Mouse (Mus musculus) heart, embryonic 16.5 days (tissue): Measurements from ENCODE around the gene Smyd3. TPM values are rescaled to one million over a fixed set of nuclear protein-coding genes. Genes with fewer than 3 reads are reported as not detected.

Source experiments
- ATAC-seq: fragments of 200-750 bp; cut with Nextera tagmentation; replicated peaks from 2 replicates; pipeline ENCODE4 v1.8.0; 2017; ENCODE audit warnings: moderate number of reproducible peaks; ENCODE audit not compliant: insufficient read depth, low FRiP score; ENCODE audit errors: extremely low read depth
- H3K27ac ChIP-seq: fragments of 300-500 bp; sonication (generic); 2 replicates; pipeline ENCODE4 v1.5.1; 2014; ENCODE audit warnings: mild to moderate bottlenecking, low read length, control low read depth, moderate library complexity
- H3K27me3 ChIP-seq: fragments of 300-500 bp; sonication (generic); 2 replicates; pipeline ENCODE4 v1.6.1; 2014; ENCODE audit warnings: low read length, mixed read lengths; ENCODE audit not compliant: control insufficient read depth, insufficient read depth
- H3K36me3 ChIP-seq: fragments of 300-500 bp; sonication (generic); 2 replicates; pipeline ENCODE4 v1.6.1; 2014; ENCODE audit not compliant: control insufficient read depth, insufficient read depth
- H3K4me1 ChIP-seq: fragments of 300-500 bp; sonication (generic); 2 replicates; pipeline ENCODE4 v1.6.1; 2014; ENCODE audit warnings: low read length, mixed read lengths; ENCODE audit not compliant: control insufficient read depth, insufficient read depth
- H3K4me2 ChIP-seq: fragments of 300-500 bp; sonication (generic); 2 replicates; pipeline ENCODE4 v1.6.1; 2014; ENCODE audit warnings: low read depth, mild to moderate bottlenecking, control low read depth, low read length
- H3K4me3 ChIP-seq: fragments of 300-500 bp; sonication (generic); 2 replicates; pipeline ENCODE4 v1.5.1; 2014; ENCODE audit warnings: mild to moderate bottlenecking, control low read depth, low read length
- H3K9ac ChIP-seq: fragments of 300-500 bp; sonication (generic); 2 replicates; pipeline ENCODE4 v1.6.1; 2014; ENCODE audit warnings: low read length, control low read depth
- H3K9me3 ChIP-seq: fragments of 300-500 bp; sonication (generic); replicated peaks from 2 replicates; pipeline ENCODE4 v1.6.1; 2016; ENCODE audit warnings: low read length; ENCODE audit not compliant: control insufficient read depth
- WGBS: fragments of 180-500 bp; shearing (Covaris S2); extraction: QIAGEN DNeasy Blood & Tissue Kit; methylation state at CpG from one replicate; pipeline ENCODE4 v1.1.7; 2014; 5-methylcytosine and 5-hydroxymethylcytosine counted together
- polyA plus RNA-seq: library from polyadenylated mRNA; unstranded; fragments of >200 nt; fragmentation: Nextera tagmentation; extraction: Ambion mirVana; gene quantifications from 2 replicates; pipeline ENCODE4 v1.2.1, GENCODE M21; 2015

The Smyd3 gene
- polyA plus RNA-seq, 1 experiment from 2014 or later, result 13.3 TPM

- no peak overlapping the region for H3K27ac ChIP-seq
- H3K4me1 ChIP-seq, result peaks cover 35% of the 10 kb centered on the region
- H3K36me3 ChIP-seq, result no peaks in the 10 kb centered on the region
- 77% methylated on average over 15 of the region's 15 CpGs for WGBS
- no peak overlapping the region for H3K4me3 ChIP-seq
- H3K9me3 ChIP-seq, result no peaks in the 10 kb centered on the region
- no peaks in the 10 kb centered on the region for H3K27me3 ChIP-seq
- H3K4me2 ChIP-seq, result no peak overlapping the region
- H3K9ac ChIP-seq, result no peak overlapping the region
- ATAC-seq, result no peak
Measured at GRCm38 (mm10) chr1:179059286-179060112, 458.3 kb downstream of the Smyd3 start.

- Histone ChIP-seq H3K4me1 (peaks cover 39% of the 10 kb centered on the region), H3K4me3 (no peak overlapping the region), H3K4me2 (no peak overlapping the region), H3K27ac (no peak overlapping the region), H3K36me3 (no peaks in the 10 kb centered on the region), H3K27me3 (no peaks in the 10 kb centered on the region), H3K9ac (no peak overlapping the region), H3K9me3 (no peaks in the 10 kb centered on the region)
- ATAC-seq, result no peak
- 86% methylated on average over 4 of the region's 4 CpGs for WGBS
Measured at GRCm38 (mm10) chr1:179058675-179059074, 459.2 kb downstream of the Smyd3 start.

GRCm38 (mm10) chr1:179055760-179056159 is 462.1 kb downstream of the Smyd3 start:
- no peak overlapping the region for H3K4me2 ChIP-seq
- no peaks in the 10 kb centered on the region for H3K27me3 ChIP-seq
- no peak overlapping the region for H3K27ac ChIP-seq
- no peaks in the 10 kb centered on the region for H3K9me3 ChIP-seq
- WGBS, result 54% methylated on average over 3 of the region's 3 CpGs
- H3K4me1 ChIP-seq, result peaks cover 15% of the 10 kb centered on the region
- H3K4me3 ChIP-seq, result no peak overlapping the region
- H3K36me3 ChIP-seq, result no peaks in the 10 kb centered on the region
- no peak overlapping the region for H3K9ac ChIP-seq
- no peak for ATAC-seq

GRCm38 (mm10) chr1:179054385-179055116 is 463.3 kb downstream of the Smyd3 start:
- Histone ChIP-seq H3K9me3 (no peaks in the 10 kb centered on the region), H3K9ac (no peak overlapping the region), H3K4me1 (peaks cover 8% of the 10 kb centered on the region), H3K27me3 (no peaks in the 10 kb centered on the region), H3K36me3 (no peaks in the 10 kb centered on the region), H3K4me2 (no peak overlapping the region), H3K4me3 (no peak overlapping the region), H3K27ac (no peak overlapping the region)
- WGBS, result 44% methylated on average over 7 of the region's 7 CpGs
- ATAC-seq, result peak; percentile 49

GRCm38 (mm10) chr1:179052545-179053180 is 465.2 kb downstream of the Smyd3 start:
- H3K4me1 ChIP-seq, result peaks cover 8% of the 10 kb centered on the region
- no peaks in the 10 kb centered on the region for H3K36me3 ChIP-seq
- no peak for ATAC-seq
- H3K9me3 ChIP-seq, result no peaks in the 10 kb centered on the region
- H3K4me2 ChIP-seq, result no peak overlapping the region
- no peak overlapping the region for H3K9ac ChIP-seq
- no peak overlapping the region for H3K27ac ChIP-seq
- 90% methylated on average over 6 of the region's 6 CpGs for WGBS
- no peaks in the 10 kb centered on the region for H3K27me3 ChIP-seq
- H3K4me3 ChIP-seq, result no peak overlapping the region

- Histone ChIP-seq H3K4me2 (no peak overlapping the region), H3K36me3 (no peaks in the 10 kb centered on the region), H3K27ac (no peak overlapping the region), H3K27me3 (no peaks in the 10 kb centered on the region), H3K4me1 (no peaks in the 10 kb centered on the region), H3K9ac (no peak overlapping the region), H3K9me3 (no peaks in the 10 kb centered on the region), H3K4me3 (no peak overlapping the region)
- no peak for ATAC-seq
- WGBS, result 86% methylated on average over 13 of the region's 13 CpGs
Measured at GRCm38 (mm10) chr1:179047931-179048596, 469.8 kb downstream of the Smyd3 start.

GRCm38 (mm10) chr1:179045856-179046714 is 471.8 kb downstream of the Smyd3 start:
- Histone ChIP-seq H3K9me3 (no peaks in the 10 kb centered on the region), H3K36me3 (no peaks in the 10 kb centered on the region), H3K27ac (no peak overlapping the region), H3K4me1 (peaks cover 18% of the 10 kb centered on the region), H3K4me2 (no peak overlapping the region), H3K27me3 (no peaks in the 10 kb centered on the region), H3K4me3 (no peak overlapping the region), H3K9ac (no peak overlapping the region)
- ATAC-seq, result no peak
- 69% methylated on average over 17 of the region's 17 CpGs for WGBS

GRCm38 (mm10) chr1:179044165-179044564 is 473.7 kb downstream of the Smyd3 start:
- no peak overlapping the region for H3K27ac ChIP-seq
- no peaks in the 10 kb centered on the region for H3K27me3 ChIP-seq
- WGBS, result 83% methylated on average over 5 of the region's 5 CpGs
- ATAC-seq, result no peak
- H3K4me1 ChIP-seq, result peaks cover 19% of the 10 kb centered on the region
- H3K4me3 ChIP-seq, result no peak overlapping the region
- no peaks in the 10 kb centered on the region for H3K36me3 ChIP-seq
- no peak overlapping the region for H3K9ac ChIP-seq
- H3K4me2 ChIP-seq, result no peak overlapping the region
- no peaks in the 10 kb centered on the region for H3K9me3 ChIP-seq
